Mouse (Mus musculus): ENCODE measurements around the gene Fndc1.

Gene Fndc1

GRCm38 (mm10) chr17:7820176-7820575, 6.9 kb downstream of the Fndc1 start:
- no peak for DNase-seq (ENCODE audit: low spot score)

GRCm38 (mm10) chr17:7816602-7817001, 10.5 kb downstream of the Fndc1 start:
- no peak for DNase-seq (ENCODE audit: low spot score)

GRCm38 (mm10) chr17:7814433-7814832, 12.7 kb downstream of the Fndc1 start:
- DNase-seq (ENCODE audit: low spot score): no peak

GRCm38 (mm10) chr17:7808043-7808442, 19.1 kb downstream of the Fndc1 start:
- no peak for DNase-seq (ENCODE audit: low spot score)

- no peak for DNase-seq (ENCODE audit: low spot score)
These were observed 22.0 kb downstream of the Fndc1 start for GRCm38 (mm10) chr17:7805105-7805504.

- DNase-seq (ENCODE audit: low spot score): no peak
These were observed 24.6 kb downstream of the Fndc1 start for GRCm38 (mm10) chr17:7802483-7802882.

GRCm38 (mm10) chr17:7799894-7800293, 27.2 kb downstream of the Fndc1 start:
- no peak for DNase-seq (ENCODE audit: low spot score)

GRCm38 (mm10) chr17:7795584-7795983, 31.5 kb downstream of the Fndc1 start:
- no peak for DNase-seq (ENCODE audit: low spot score)

GRCm38 (mm10) chr17:7795168-7795567, 31.9 kb downstream of the Fndc1 start:
- DNase-seq (ENCODE audit: low spot score): no peak

- no peak for DNase-seq (ENCODE audit: low spot score)
These were observed 33.0 kb downstream of the Fndc1 start for GRCm38 (mm10) chr17:7794093-7794492.

- no peak for DNase-seq (ENCODE audit: low spot score)
These were observed 36.6 kb downstream of the Fndc1 start for GRCm38 (mm10) chr17:7790512-7790911.

GRCm38 (mm10) chr17:7774101-7774500, 53.0 kb downstream of the Fndc1 start:
- DNase-seq (ENCODE audit: low spot score): no peak

GRCm38 (mm10) chr17:7759786-7760185, 67.3 kb downstream of the Fndc1 start:
- no peak for DNase-seq (ENCODE audit: low spot score)

- DNase-seq (ENCODE audit: low spot score): no peak
These were observed 72.1 kb downstream of the Fndc1 start for GRCm38 (mm10) chr17:7755001-7755400.

- no peak for DNase-seq (ENCODE audit: low spot score)
These were observed 73.7 kb downstream of the Fndc1 start for GRCm38 (mm10) chr17:7753383-7753782.

- DNase-seq (ENCODE audit: low spot score): no peak
These were observed 77.9 kb downstream of the Fndc1 start for GRCm38 (mm10) chr17:7749051-7749815.

GRCm38 (mm10) chr17:7746841-7747240, 80.3 kb downstream of the Fndc1 start:
- DNase-seq (ENCODE audit: low spot score): no peak

GRCm38 (mm10) chr17:7744976-7745375, 82.1 kb downstream of the Fndc1 start:
- DNase-seq (ENCODE audit: low spot score): no peak

GRCm38 (mm10) chr17:7740988-7741387, 86.1 kb downstream of the Fndc1 start:
- peak; percentile 75 for DNase-seq (ENCODE audit: low spot score)

GRCm38 (mm10) chr17:7722991-7723390, 104.1 kb downstream of the Fndc1 start:
- DNase-seq (ENCODE audit: low spot score): no peak

- no peak for DNase-seq (ENCODE audit: low spot score)
These were observed 108.2 kb downstream of the Fndc1 start for GRCm38 (mm10) chr17:7718886-7719285.

- no peak for DNase-seq (ENCODE audit: low spot score)
These were observed 109.2 kb downstream of the Fndc1 start for GRCm38 (mm10) chr17:7717945-7718344.

GRCm38 (mm10) chr17:7713020-7713419, 114.1 kb downstream of the Fndc1 start:
- no peak for DNase-seq (ENCODE audit: low spot score)

- no peak for DNase-seq (ENCODE audit: low spot score)
These were observed 120.0 kb downstream of the Fndc1 start for GRCm38 (mm10) chr17:7707073-7707472.
